7 mouse cellular contexts compared by ENCODE assay signal in the genomic region with DNA sequence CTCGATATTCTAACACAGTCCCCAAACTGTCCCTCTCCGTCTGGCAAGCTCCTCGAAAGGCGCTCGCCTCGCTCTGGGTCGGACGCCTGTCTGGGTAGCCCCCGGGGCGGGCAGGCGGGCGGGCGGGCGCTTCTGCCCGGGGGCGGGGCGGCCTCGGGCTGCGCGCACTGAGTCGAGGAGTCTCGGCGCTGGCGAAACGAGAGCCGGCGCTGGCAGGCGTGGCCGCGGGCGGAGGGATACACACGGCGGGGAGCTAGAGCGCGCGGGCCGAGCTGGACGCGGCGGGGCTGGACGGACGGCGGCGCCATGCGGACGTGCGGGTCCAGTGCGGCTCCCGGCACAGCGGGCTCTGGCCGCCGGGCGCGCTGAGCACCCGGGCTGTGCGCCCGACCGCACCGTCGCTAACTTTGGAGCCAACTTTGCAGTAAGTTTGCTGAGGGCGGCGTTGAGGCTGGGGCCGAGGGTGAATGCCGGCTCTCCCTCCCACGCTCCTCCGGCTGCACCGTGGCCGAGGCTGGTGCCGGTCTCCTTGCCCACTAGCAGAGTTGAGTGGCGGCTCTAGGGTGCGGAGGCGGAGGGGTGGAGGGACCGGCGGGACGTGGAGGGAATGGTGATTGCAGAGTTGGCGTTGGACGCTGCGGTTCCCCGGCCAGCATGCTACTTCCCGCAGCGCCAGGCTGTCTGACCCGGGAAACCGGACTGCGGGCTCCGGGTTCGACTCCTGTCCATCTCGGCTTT. TPM values are rescaled to one million over a fixed set of nuclear protein-coding genes. Genes with fewer than 3 reads are reported as not detected.
DNase-seq lines count a peak whose midpoint lies in the region; ATAC-seq and TF ChIP-seq lines count a peak whose summit lies in the region.

No protein-coding gene starts in this region.

- peak overlapping the region; percentile 72 for H3K4me2 ChIP-seq in forebrain, embryonic 11.5 days (ENCODE audit: low read depth, low read length, severe bottlenecking)
- H3K4me2 ChIP-seq in heart, embryonic 13.5 days, result peak overlapping the region; percentile 78
- H3K4me2 ChIP-seq in kidney, embryonic 16.5 days (replicated peaks; ENCODE audit: low read depth, low read length), result peak overlapping the region; percentile 72
- peak overlapping the region; percentile 52 for H3K4me2 ChIP-seq in limb, embryonic 14.5 days (replicated peaks; ENCODE audit: low read depth, low read length, severe bottlenecking)
- peak overlapping the region; percentile 80 for H3K4me2 ChIP-seq in midbrain, embryonic 14.5 days (ENCODE audit: low read length)
- H3K4me2 ChIP-seq in stomach, embryonic 14.5 days (replicated peaks; ENCODE audit: low read depth, low read length), result peak overlapping the region; percentile 73

- peak overlapping the region; percentile 73 for H3K4me3 ChIP-seq in forebrain, embryonic 11.5 days (ENCODE audit: low read depth, low read length)
- H3K4me3 ChIP-seq in heart, embryonic 13.5 days, result peak overlapping the region; percentile 73
- H3K4me3 ChIP-seq in kidney, embryonic 16.5 days (ENCODE audit: low read length), result peak overlapping the region; percentile 87
- H3K4me3 ChIP-seq in limb, embryonic 14.5 days (replicated peaks; ENCODE audit: low read length), result peak overlapping the region; percentile 87
- H3K4me3 ChIP-seq in midbrain, embryonic 14.5 days (replicated peaks; ENCODE audit: low read depth, low read length), result peak overlapping the region; percentile 70
- H3K4me3 ChIP-seq in stomach, embryonic 14.5 days (ENCODE audit: low read depth, low read length), result peak overlapping the region; percentile 76

- peak overlapping the region; percentile 90 for H3K27ac ChIP-seq in forebrain, embryonic 11.5 days (ENCODE audit: low read depth, low read length)
- H3K27ac ChIP-seq in heart, embryonic 13.5 days (replicated peaks), result peak overlapping the region; percentile 95
- H3K27ac ChIP-seq in kidney, embryonic 16.5 days (ENCODE audit: low read length), result peak overlapping the region; percentile 95
- peak overlapping the region; percentile 83 for H3K27ac ChIP-seq in limb, embryonic 14.5 days (replicated peaks; ENCODE audit: low read depth, low read length)
- peak overlapping the region; percentile 79 for H3K27ac ChIP-seq in midbrain, embryonic 14.5 days (replicated peaks; ENCODE audit: low read depth, low read length)
- H3K27ac ChIP-seq in stomach, embryonic 14.5 days (ENCODE audit: low read length), result peak overlapping the region; percentile 90

- peak overlapping the region; percentile 81 for H3K9ac ChIP-seq in forebrain, embryonic 11.5 days (ENCODE audit: low read length)
- H3K9ac ChIP-seq in heart, embryonic 13.5 days, result peak overlapping the region; percentile 91
- H3K9ac ChIP-seq in kidney, embryonic 16.5 days (replicated peaks; ENCODE audit: low read length), result peak overlapping the region; percentile 92
- peak overlapping the region; percentile 78 for H3K9ac ChIP-seq in limb, embryonic 14.5 days (ENCODE audit: low read depth, low read length, severe bottlenecking)
- H3K9ac ChIP-seq in midbrain, embryonic 14.5 days (replicated peaks; ENCODE audit: low read length), result peak overlapping the region; percentile 50
- peak overlapping the region; percentile 57 for H3K9ac ChIP-seq in stomach, embryonic 14.5 days (replicated peaks; ENCODE audit: low read depth, low read length)

- under 1% methylated on average over 86 of the region's 87 CpGs for WGBS in forebrain, embryonic 11.5 days
- under 1% methylated on average over 85 of the region's 87 CpGs for WGBS in heart, embryonic 13.5 days
- under 1% methylated on average over 83 of the region's 87 CpGs for WGBS in kidney, embryonic 16.5 days
- under 1% methylated on average over 55 of the region's 87 CpGs for WGBS in limb, embryonic 14.5 days
- under 1% methylated on average over 87 of the region's 87 CpGs for WGBS in midbrain, embryonic 14.5 days
- under 1% methylated on average over 86 of the region's 87 CpGs for WGBS in stomach, embryonic 14.5 days

- H3K36me3 ChIP-seq in forebrain, embryonic 11.5 days (ENCODE audit: control insufficient read depth, insufficient read depth, low read length), result no peaks in the 10 kb centered on the region
- H3K36me3 ChIP-seq in heart, embryonic 13.5 days, result peaks cover 17% of the 10 kb centered on the region; the same call in 1 of the 2 replicates
- 0 out of 2 replicates have a peak, but pooled peaks cover 4% of the 10 kb centered on the region for H3K36me3 ChIP-seq in kidney, embryonic 16.5 days (ENCODE audit: insufficient read depth, low read length)
- H3K36me3 ChIP-seq in limb, embryonic 14.5 days (ENCODE audit: control insufficient read depth, insufficient read depth, low read length), result peaks cover 3% of the 10 kb centered on the region; the same call in 1 of the 2 replicates
- H3K36me3 ChIP-seq in midbrain, embryonic 14.5 days (ENCODE audit: control insufficient read depth, insufficient read depth, low read length), result no peaks in the 10 kb centered on the region
- H3K36me3 ChIP-seq in stomach, embryonic 14.5 days (ENCODE audit: control insufficient read depth, insufficient read depth, low read length), result no peaks in the 10 kb centered on the region

- 0 out of 2 replicates have a peak, but pooled peaks cover 5% of the 10 kb centered on the region for H3K4me1 ChIP-seq in forebrain, embryonic 11.5 days (replicated peaks; ENCODE audit: control insufficient read depth, insufficient read depth, low read length)
- H3K4me1 ChIP-seq in heart, embryonic 13.5 days, result peaks cover 35% of the 10 kb centered on the region
- peaks cover 32% of the 10 kb centered on the region for H3K4me1 ChIP-seq in kidney, embryonic 16.5 days (ENCODE audit: insufficient read depth, low read length)
- H3K4me1 ChIP-seq in limb, embryonic 14.5 days (ENCODE audit: control insufficient read depth, insufficient read depth, low read length), result peaks cover 23% of the 10 kb centered on the region
- H3K4me1 ChIP-seq in midbrain, embryonic 14.5 days (ENCODE audit: control insufficient read depth, insufficient read depth, low read length), result peaks cover 5% of the 10 kb centered on the region
- 0 out of 2 replicates have a peak, but pooled peaks cover 5% of the 10 kb centered on the region for H3K4me1 ChIP-seq in stomach, embryonic 14.5 days (ENCODE audit: control insufficient read depth, insufficient read depth, low read length)

- H3K9me3 ChIP-seq in forebrain, embryonic 11.5 days (ENCODE audit: control insufficient read depth, low read length), result no peaks in the 10 kb centered on the region
- H3K9me3 ChIP-seq in heart, embryonic 13.5 days, result no peaks in the 10 kb centered on the region
- H3K9me3 ChIP-seq in kidney, embryonic 16.5 days (ENCODE audit: low read length), result no peaks in the 10 kb centered on the region
- no peaks in the 10 kb centered on the region for H3K9me3 ChIP-seq in limb, embryonic 14.5 days (ENCODE audit: control insufficient read depth, low read length)
- no peaks in the 10 kb centered on the region for H3K9me3 ChIP-seq in midbrain, embryonic 14.5 days (ENCODE audit: control insufficient read depth, low read length)
- no peaks in the 10 kb centered on the region for H3K9me3 ChIP-seq in stomach, embryonic 14.5 days (ENCODE audit: control insufficient read depth, low read depth, low read length)

- TF ChIP-seq POLR2A in limb, embryonic 14.5 days (IDR thresholded peaks at IDR 0.05; ENCODE audit: borderline replicate concordance, extremely low read depth, insufficient read depth, insufficient read length), result 0 out of 2 replicates have a peak, but pooled peaks have one; percentile 61

- peak; percentile 83 for ATAC-seq in forebrain, embryonic 11.5 days (replicated peaks; ENCODE audit: low FRiP score)
- ATAC-seq in heart, embryonic 13.5 days (ENCODE audit: extremely low read depth, insufficient number of reproducible peaks, low FRiP score, low TSS enrichment), result peak; percentile 67; the same call in 1 of the 2 replicates
- peak; percentile 80 for ATAC-seq in kidney, embryonic 16.5 days (ENCODE audit: low FRiP score, low TSS enrichment)
- ATAC-seq in limb, embryonic 14.5 days (ENCODE audit: low FRiP score, low read depth), result peak; percentile 87
- ATAC-seq in midbrain, embryonic 14.5 days (ENCODE audit: low FRiP score, low TSS enrichment), result peak; percentile 85
- peak; percentile 83 for ATAC-seq in stomach, embryonic 14.5 days (ENCODE audit: insufficient number of reproducible peaks, insufficient read depth, low FRiP score, low read depth)

- no peaks in the 10 kb centered on the region for H3K27me3 ChIP-seq in forebrain, embryonic 11.5 days (ENCODE audit: control insufficient read depth, insufficient read depth, low read length)
- H3K27me3 ChIP-seq in heart, embryonic 13.5 days (replicated peaks), result peaks cover 5% of the 10 kb centered on the region; the same call in 1 of the 2 replicates
- H3K27me3 ChIP-seq in kidney, embryonic 16.5 days (ENCODE audit: insufficient read depth, low read length), result 0 out of 2 replicates have a peak, but pooled peaks cover 4% of the 10 kb centered on the region
- no peaks in the 10 kb centered on the region for H3K27me3 ChIP-seq in limb, embryonic 14.5 days (ENCODE audit: control insufficient read depth, insufficient read depth, low read length)
- no peaks in the 10 kb centered on the region for H3K27me3 ChIP-seq in midbrain, embryonic 14.5 days (ENCODE audit: control insufficient read depth, insufficient read depth, low read length)
- no peaks in the 10 kb centered on the region for H3K27me3 ChIP-seq in stomach, embryonic 14.5 days (ENCODE audit: control insufficient read depth, insufficient read depth, low read length)

- peak; percentile 67 for DNase-seq in brain, embryonic 18.5 days (ENCODE audit: low read depth, low spot score)
- DNase-seq in forebrain, embryonic 11.5 days (ENCODE audit: low spot score), result peak; percentile 98
- DNase-seq in limb, embryonic 14.5 days (ENCODE audit: low spot score), result peak; percentile 88
- DNase-seq in midbrain, embryonic 14.5 days, result peak; percentile 96

RNA-seq across cellular contexts. Expression of gene Fat1, which starts 2.8 kb away (rescaled TPM):
- 35.2 and 35.5 TPM in 2 replicates for polyA plus RNA-seq in forebrain, embryonic 11.5 days (2014; fragmentation: Nextera tagmentation; extraction: Ambion mirVana)
- polyA plus RNA-seq in heart, embryonic 13.5 days (2015; fragmentation: Nextera tagmentation; extraction: Ambion mirVana), result 10.7 and 11.8 TPM in 2 replicates
- polyA plus RNA-seq in kidney, embryonic 16.5 days (2015; fragmentation: Nextera tagmentation; extraction: Ambion mirVana), result 19.9 and 20.9 TPM in 2 replicates
- 81.1 and 108 TPM in 2 replicates for polyA plus RNA-seq in limb, embryonic 14.5 days (2012; rRNA removed)
- polyA plus RNA-seq in limb, embryonic 14.5 days (2014; fragmentation: Nextera tagmentation; extraction: Ambion mirVana), result 56.6 and 60.7 TPM in 2 replicates
- polyA plus RNA-seq in midbrain, embryonic 14.5 days (2014; fragmentation: Nextera tagmentation; extraction: Ambion mirVana), result 22.8 and 23.5 TPM in 2 replicates
- polyA plus RNA-seq in stomach, embryonic 14.5 days (2014; fragmentation: Nextera tagmentation; extraction: Ambion mirVana), result 37.8 and 41.2 TPM in 2 replicates

Comparison
In these comparisons a context has a peak if more than half of its experiments do, and no peak if none do; other contexts are left out.
1. Peak in every context shown above with its lines: DNase-seq, ATAC-seq, H3K4me3 ChIP-seq and H3K27ac ChIP-seq.